Mouse (Mus musculus) MEL (cell line): Measurements from ENCODE around the gene Pnp. TPM values are rescaled to one million over a fixed set of nuclear protein-coding genes. Genes with fewer than 3 reads are reported as not detected.
"Not testable (repeated sequence)": the region's sequence is repeated elsewhere in the genome, so short reads cannot be mapped to it uniquely, and the experiment has no call there.

Source experiments
- DNase-seq: peaks from one replicate; pipeline ENCODE4 v3.0.0; 2011; ENCODE audit warnings: low read depth, low spot score
- H3K27ac ChIP-seq: 2 replicates; pipeline ENCODE4 v1.5.1; 2012; ENCODE audit warnings: low read depth, mild to moderate bottlenecking, control low read depth, low read length, moderate library complexity; ENCODE audit not compliant: control insufficient read depth
- H3K27me3 ChIP-seq, 2 experiments: fragments of 150-350 bp in 1 of 2; sonication (generic) in 1 of 2; 2 replicates each; pipeline ENCODE4 v1.6.1; 2012; ENCODE audit warnings: low read length in 2 of 2, mild to moderate bottlenecking in 2 of 2, improper control_type of control experiment in 1 of 2, moderate library complexity in 1 of 2; ENCODE audit not compliant: insufficient read depth in 2 of 2, control insufficient read depth in 1 of 2
- H3K36me3 ChIP-seq, 2 experiments: 2 replicates each; pipeline ENCODE4 v1.6.1; 2012 to 2014; ENCODE audit warnings: low read length in 2 of 2, improper control_type of control experiment in 1 of 2, inconsistent platforms in 1 of 2, mild to moderate bottlenecking in 1 of 2; ENCODE audit not compliant: insufficient read depth in 2 of 2, control insufficient read depth in 1 of 2
- H3K4me1 ChIP-seq, 2 experiments: fragments of 150-350 bp in 1 of 2; sonication (generic) in 1 of 2; 2 replicates each; pipeline ENCODE4 v1.6.1; 2012; ENCODE audit warnings: low read length in 2 of 2, improper control_type of control experiment in 1 of 2, mild to moderate bottlenecking in 1 of 2; ENCODE audit not compliant: insufficient read depth in 2 of 2, control insufficient read depth in 1 of 2
- H3K4me3 ChIP-seq, 2 experiments: fragments of 150-350 bp in 1 of 2; sonication (generic) in 1 of 2; 2 replicates each; pipeline ENCODE4 v1.5.1; 2012; ENCODE audit warnings: low read depth in 2 of 2, low read length in 2 of 2, mild to moderate bottlenecking in 2 of 2, moderate library complexity in 2 of 2, control low read depth in 1 of 2, improper control_type of control experiment in 1 of 2; ENCODE audit not compliant: control insufficient read depth in 1 of 2, insufficient read depth in 1 of 2
- H3K79me2 ChIP-seq: 2 replicates; pipeline ENCODE4 v1.6.1; 2012; ENCODE audit warnings: mild to moderate bottlenecking, low read length, moderate library complexity; ENCODE audit not compliant: control insufficient read depth, poor library complexity, insufficient read depth
- H3K9ac ChIP-seq: 2 replicates; pipeline ENCODE4 v1.6.1; 2012; ENCODE audit warnings: low read depth, mild to moderate bottlenecking, control low read depth, low read length, moderate library complexity; ENCODE audit not compliant: control insufficient read depth, poor library complexity, severe bottlenecking
- H3K9me3 ChIP-seq: fragments of 150-350 bp; sonication (generic); replicated peaks from 2 replicates; pipeline ENCODE4 v1.6.1; 2012; ENCODE audit warnings: mild to moderate bottlenecking, low read length, improper control_type of control experiment, moderate library complexity; ENCODE audit not compliant: insufficient read depth
- BHLHE40 ChIP-seq: IDR thresholded peaks from 2 replicates; pipeline ENCODE4 v1.6.1; 2012; ENCODE audit warnings: low read depth, mild to moderate bottlenecking, inconsistent platforms, low read length, improper control_type of control experiment, borderline replicate concordance
- GABPA ChIP-seq: IDR thresholded peaks from 2 replicates; pipeline ENCODE4 v1.6.1; 2012; ENCODE audit warnings: low read depth, mild to moderate bottlenecking, inconsistent platforms, low read length, improper control_type of control experiment, moderate library complexity
- GATA1 ChIP-seq: IDR thresholded peaks from 2 replicates; pipeline ENCODE4 v1.6.1; 2011; ENCODE audit warnings: low read depth, low read length, improper control_type of control experiment
- HCFC1 ChIP-seq: IDR thresholded peaks from 2 replicates; pipeline ENCODE4 v1.6.1; 2012; ENCODE audit warnings: low read depth, mild to moderate bottlenecking, inconsistent platforms, low read length, improper control_type of control experiment, moderate library complexity
- MAFK ChIP-seq: IDR thresholded peaks from 2 replicates; pipeline ENCODE4 v1.6.1; 2011; ENCODE audit warnings: low read depth, mild to moderate bottlenecking, low read length, improper control_type of control experiment, borderline replicate concordance
- MYB ChIP-seq: IDR thresholded peaks from 2 replicates; pipeline ENCODE4 v1.6.1; 2011; ENCODE audit warnings: mild to moderate bottlenecking, low read depth, low read length, improper control_type of control experiment
- NELFE ChIP-seq: IDR thresholded peaks from 2 replicates; pipeline ENCODE4 v1.6.1; 2011; ENCODE audit warnings: low read depth, low read length, improper control_type of control experiment
- POLR2AphosphoS2 ChIP-seq: IDR thresholded peaks from 2 replicates; pipeline ENCODE4 v1.6.1; 2011; ENCODE audit warnings: low read length, improper control_type of control experiment
- POLR2AphosphoS5 ChIP-seq: IDR thresholded peaks from 2 replicates; pipeline ENCODE4 v1.6.1; 2012; ENCODE audit warnings: low read depth, borderline replicate concordance, mild to moderate bottlenecking, inconsistent platforms, low read length, moderate library complexity, mixed read lengths
- RAD21 ChIP-seq: IDR thresholded peaks from 2 replicates; pipeline ENCODE4 v1.6.1; 2011; ENCODE audit warnings: mild to moderate bottlenecking, low read depth, low read length, improper control_type of control experiment
- SIN3A ChIP-seq: IDR thresholded peaks from 2 replicates; pipeline ENCODE4 v1.6.1; 2012; ENCODE audit warnings: low read length, improper control_type of control experiment, inconsistent platforms
- UBTF ChIP-seq: IDR thresholded peaks from 2 replicates; pipeline ENCODE4 v1.6.1; 2012; ENCODE audit warnings: low read depth, mild to moderate bottlenecking, inconsistent platforms, low read length, improper control_type of control experiment, moderate library complexity, borderline replicate concordance; ENCODE audit not compliant: insufficient read depth
- USF1 ChIP-seq: IDR thresholded peaks from 2 replicates; pipeline ENCODE4 v1.6.1; 2014; ENCODE audit warnings: low read depth, mild to moderate bottlenecking, inconsistent platforms, low read length, improper control_type of control experiment, moderate library complexity
- ZKSCAN1 ChIP-seq: IDR thresholded peaks from 2 replicates; pipeline ENCODE4 v1.6.1; 2012; ENCODE audit warnings: low read depth, mild to moderate bottlenecking, inconsistent platforms, low read length, improper control_type of control experiment, moderate library complexity
- ZNF384 ChIP-seq: IDR thresholded peaks from 2 replicates; pipeline ENCODE4 v1.6.1; 2012; ENCODE audit warnings: low read depth, mild to moderate bottlenecking, inconsistent platforms, low read length, improper control_type of control experiment
- polyA plus RNA-seq, 2 experiments: library from polyadenylated mRNA; stranded (reverse) in 1 of 2; unstranded in 1 of 2; fragments of >175 nt in 1 of 2; fragments of >200 nt in 1 of 2; gene quantifications; 2 replicates each; pipeline versions ENCODE4 v1.2.1 to v1.2.4; 2012; ENCODE audit warnings: low replicate concordance in 2 of 2, low read depth in 1 of 2; ENCODE audit not compliant: insufficient read length in 2 of 2, insufficient read depth in 1 of 2, missing spikeins in 1 of 2
- total RNA-seq: library from RNA; depleted of rRNA; stranded (reverse); fragments of 300-350 nt; gene quantifications from 2 replicates; pipeline ENCODE4 v1.2.3, GENCODE M21; 2012

Gene Pnp
- total and polyA plus RNA-seq, 3 experiments: 36.2 to 302 (median 46.7) TPM

GRCm38 (mm10) chr14:50945081-50945480 lies 14.2 kb downstream of the Pnp start:
- Histone ChIP-seq H3K9ac (peak overlapping the region; percentile 61), H3K27ac (peak overlapping the region; percentile 91), H3K4me3 (peak overlapping the region; percentile 63 to 96)
- H3K9me3 ChIP-seq, H3K4me1 ChIP-seq, H3K27me3 ChIP-seq, H3K36me3 ChIP-seq, DNase-seq, H3K79me2 ChIP-seq: not testable (repeated sequence)

- not testable (repeated sequence) for H3K79me2 ChIP-seq, DNase-seq, H3K36me3 ChIP-seq, H3K4me1 ChIP-seq, H3K9me3 ChIP-seq, H3K27me3 ChIP-seq
- Histone ChIP-seq H3K4me3 (peak overlapping the region; percentile 63 to 96; a peak in 3 of 4 replicates), H3K27ac (0 out of 2 replicates have a peak overlapping the region, but pooled peaks have one; percentile 24), H3K9ac (peak overlapping the region; percentile 61)
Observed at GRCm38 (mm10) chr14:50945526-50945925, 14.6 kb downstream of the Pnp start.

- Histone ChIP-seq H3K4me3 (no peak overlapping the region; a peak in 1 of 4 replicates), H3K27me3 (no peaks in the 10 kb centered on the region), H3K9ac (no peak overlapping the region), H3K9me3 (no peaks in the 10 kb centered on the region), H3K27ac (no peak overlapping the region), H3K36me3 (peaks cover 0 to 2% of the 10 kb centered on the region in 2 experiments; a peak in 1 of 4 replicates), H3K79me2 (no peaks in the 10 kb centered on the region), H3K4me1 (0 out of 4 replicates have a peak, but pooled peaks cover 0 to 2% of the 10 kb centered on the region in 2 experiments)
- DNase-seq: peak; percentile 6
- TF ChIP-seq UBTF: no peak
- TF ChIP-seq RAD21: no peak
- TF ChIP-seq POLR2AphosphoS2: no peak
- TF ChIP-seq SIN3A: no peak
- no peak for TF ChIP-seq HCFC1
- TF ChIP-seq ZKSCAN1: no peak
- TF ChIP-seq NELFE: no peak
- no peak for TF ChIP-seq ZNF384
- TF ChIP-seq BHLHE40: no peak
- TF ChIP-seq POLR2AphosphoS5: no peak
- no peak for TF ChIP-seq MYB
- no peak for TF ChIP-seq GATA1
- no peak for TF ChIP-seq GABPA
- no peak for TF ChIP-seq MAFK
- no peak for TF ChIP-seq USF1
Observed at GRCm38 (mm10) chr14:50955487-50955886, 24.6 kb downstream of the Pnp start.

GRCm38 (mm10) chr14:50955942-50956508 lies 25.1 kb downstream of the Pnp start, which contains the start of gene Pnp2:
Gene Pnp2 (plus strand): TSS chr14:50955992.
- H3K27me3 ChIP-seq, H3K79me2 ChIP-seq, H3K9me3 ChIP-seq, H3K4me1 ChIP-seq, H3K36me3 ChIP-seq, H3K27ac ChIP-seq: not testable (repeated sequence)
- Histone ChIP-seq H3K4me3 (peak within 1 kb of the TSS; percentile 55 to 61), H3K9ac (peak within 1 kb of the TSS; percentile 14; the same call in 1 of the 2 replicates)
- DNase-seq: peak; percentile 16

- not testable (repeated sequence) for H3K27ac ChIP-seq
- peak overlapping the region; percentile 55 to 61 for H3K4me3 ChIP-seq
Observed at GRCm38 (mm10) chr14:50956724-50957123, 25.8 kb downstream of the Pnp start.

More at GRCm38 (mm10) chr14:50956724-50957123, 25.8 kb downstream of the Pnp start:
- H3K79me2 ChIP-seq, H3K36me3 ChIP-seq, H3K4me1 ChIP-seq, H3K27me3 ChIP-seq, H3K9me3 ChIP-seq: not testable (repeated sequence)
- DNase-seq: peak; percentile 33
- H3K9ac ChIP-seq: peak overlapping the region; percentile 14; the same call in 1 of the 2 replicates
